Mouse (Mus musculus): ENCODE data around the gene Cldn10.
"Not testable (repeated sequence)": the region's sequence is repeated elsewhere in the genome, so short reads cannot be mapped to it uniquely, and the experiment has no call there.

Cldn10 gene

DNA sequence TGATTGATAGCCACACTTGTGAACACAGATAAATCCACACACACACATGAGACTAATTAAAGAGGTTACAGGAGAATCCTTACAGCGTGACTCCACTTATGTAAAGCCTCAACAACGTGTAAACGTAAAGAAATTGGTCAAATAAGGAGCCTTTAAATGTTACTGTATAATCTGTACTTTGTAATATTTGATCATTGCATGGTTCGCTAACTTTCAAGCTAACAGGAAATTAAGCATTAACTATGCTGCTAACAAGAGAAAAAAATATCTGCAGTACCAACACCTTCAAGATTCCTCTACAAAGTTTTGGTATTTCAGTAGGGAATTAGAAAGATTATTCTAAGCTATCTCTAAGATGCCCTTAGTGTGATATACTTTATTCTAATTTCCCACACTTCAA, at the start of gene Cldn10:
Gene Cldn10 (plus strand): TSS at position 288 of the 400 bp plus-strand sequence.
- no peak for DNase-seq (ENCODE audit: low read depth, low spot score)

DNA sequence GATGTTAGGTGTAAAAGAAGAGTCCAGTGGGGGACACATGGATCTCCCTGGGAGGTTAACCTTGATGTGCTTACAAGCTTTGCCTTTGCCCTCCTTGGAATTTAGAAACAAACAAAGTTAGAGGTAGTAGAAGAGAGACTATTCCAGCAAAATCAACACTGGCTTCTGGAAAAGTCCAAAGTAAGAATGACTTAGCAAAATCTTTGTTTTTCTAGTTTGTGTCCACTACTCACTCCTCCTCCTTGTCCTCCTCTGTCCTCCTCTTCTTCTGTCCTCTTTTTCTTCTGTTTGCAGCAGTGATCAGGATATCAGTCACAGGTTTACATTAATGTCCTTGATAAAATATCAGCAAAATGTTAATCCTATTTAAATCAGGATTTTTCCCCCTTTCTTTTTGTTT, 45.9 kb upstream of the Cldn10 start:
- no peak for DNase-seq (ENCODE audit: low read depth, low spot score)

DNA sequence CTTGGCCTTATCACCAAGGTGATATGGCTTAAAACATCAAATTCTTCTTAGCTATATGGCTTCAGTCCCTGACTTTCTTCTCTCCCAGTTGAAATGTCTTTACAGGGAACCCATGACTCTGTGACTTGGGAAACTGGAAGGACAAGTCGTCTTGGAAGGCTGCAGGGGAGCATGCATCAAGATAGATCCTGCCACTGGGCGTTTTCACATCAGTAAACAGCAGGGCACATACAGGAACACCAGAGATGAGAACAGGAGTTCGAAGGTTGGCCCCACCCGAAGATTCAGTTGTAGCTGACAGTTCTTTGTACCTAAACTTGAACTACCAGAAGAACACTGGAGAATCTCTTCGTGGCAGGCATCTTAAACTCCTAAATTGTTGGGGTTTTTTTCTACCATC, 44.8 kb upstream of the Cldn10 start:
- DNase-seq (ENCODE audit: low read depth, low spot score), result no peak

DNA sequence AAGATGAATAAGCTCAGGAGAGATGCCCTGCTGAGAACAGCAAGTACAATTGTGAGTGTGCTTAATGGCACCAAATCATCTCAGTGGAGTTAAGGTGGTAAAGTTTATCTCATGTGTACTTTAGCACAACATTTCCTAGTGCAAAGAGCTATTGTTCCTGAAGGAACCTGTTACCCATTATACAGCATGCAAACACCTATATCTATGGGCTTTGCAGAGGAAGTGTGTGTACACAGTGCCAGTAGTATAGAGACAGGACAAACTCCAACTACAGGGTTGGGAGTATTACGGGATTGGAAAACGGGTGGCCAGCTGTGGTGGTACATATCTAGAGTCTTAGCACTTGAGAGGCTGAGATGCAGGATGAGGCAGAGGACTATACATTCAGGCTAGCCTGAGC, 38.6 kb upstream of the Cldn10 start:
- DNase-seq (ENCODE audit: low read depth, low spot score), result no peak

DNA sequence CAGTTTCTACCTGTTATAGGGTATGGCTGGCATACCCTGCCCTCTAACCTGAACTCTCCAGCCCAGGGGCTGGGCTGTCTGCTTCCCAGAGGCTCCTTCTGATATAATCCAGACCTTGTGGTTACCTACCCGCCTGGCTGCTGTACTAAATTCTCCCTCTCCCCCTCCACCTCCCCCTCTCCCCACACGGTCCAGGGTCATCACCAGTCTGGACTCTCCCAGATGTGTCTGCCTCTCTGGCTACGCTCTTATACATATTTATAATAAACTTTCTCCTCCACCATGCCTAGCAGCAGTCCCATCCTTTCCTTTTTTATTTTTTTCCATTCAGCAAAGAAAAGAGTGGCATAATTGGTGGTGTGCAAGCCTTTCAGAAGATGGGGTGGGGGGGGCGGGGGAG, 38.0 kb upstream of the Cldn10 start:
- no peak for DNase-seq (ENCODE audit: low read depth, low spot score)

DNA sequence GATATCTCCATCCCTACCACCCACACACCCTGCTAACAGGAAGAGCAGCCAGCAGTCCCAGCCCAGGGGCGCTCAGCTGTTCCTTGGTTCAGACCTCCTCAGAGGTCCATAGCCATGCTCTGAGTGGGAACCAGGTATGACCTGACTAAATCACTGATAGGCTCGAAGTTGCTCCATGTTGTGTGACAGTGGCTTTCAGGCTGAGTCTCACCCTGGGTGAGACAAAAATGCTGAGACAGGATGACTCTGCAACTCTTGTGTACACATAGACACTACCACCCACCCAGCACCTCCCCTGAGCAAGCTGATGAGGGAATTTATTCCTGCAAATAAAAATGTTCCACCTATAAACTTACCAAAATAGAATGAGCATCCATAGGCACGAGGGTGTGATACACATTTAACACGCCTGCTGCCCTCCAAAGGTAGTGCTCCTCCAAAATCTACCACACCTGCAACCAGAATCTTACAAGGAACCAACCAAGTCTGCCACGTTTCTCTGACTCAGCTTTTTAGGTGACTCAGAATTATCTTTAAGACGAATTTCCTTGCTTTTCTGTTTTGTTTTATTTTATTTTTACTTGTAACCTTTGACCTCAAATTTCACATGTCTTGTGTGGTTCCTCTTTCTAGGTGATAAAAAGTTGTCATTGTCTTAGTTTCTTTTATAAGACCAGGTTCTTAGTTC, 37.1 kb upstream of the Cldn10 start:
- peak; percentile 68 for DNase-seq (ENCODE audit: low read depth, low spot score)

DNA sequence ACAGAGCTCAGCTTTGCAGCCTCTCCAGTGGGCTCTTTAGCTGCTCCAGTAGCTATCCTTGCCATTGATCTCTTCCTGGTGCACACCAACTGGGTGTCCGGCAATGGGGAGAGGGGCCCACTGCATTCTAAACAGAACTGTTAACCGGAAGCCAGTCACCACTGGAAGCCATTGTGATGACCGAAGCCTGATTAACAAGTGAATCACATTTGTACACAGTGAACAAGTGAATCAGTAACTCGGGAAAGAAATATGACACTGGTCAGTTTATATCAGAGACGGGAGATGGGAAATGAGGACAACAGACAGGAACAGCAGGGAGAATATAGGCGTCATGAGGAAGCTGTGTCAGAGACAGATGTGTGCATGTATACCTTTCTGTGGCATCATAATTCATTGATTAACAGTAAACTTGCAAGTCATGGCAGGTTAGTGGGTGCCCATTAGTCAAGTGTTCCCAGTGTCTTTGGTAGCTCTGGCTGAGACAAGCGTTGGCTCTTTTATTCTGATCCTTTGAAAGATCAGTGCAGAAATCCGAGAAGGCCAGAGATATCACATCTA, 36.4 kb upstream of the Cldn10 start:
- peak; percentile 75 for DNase-seq (ENCODE audit: low read depth, low spot score)

DNA sequence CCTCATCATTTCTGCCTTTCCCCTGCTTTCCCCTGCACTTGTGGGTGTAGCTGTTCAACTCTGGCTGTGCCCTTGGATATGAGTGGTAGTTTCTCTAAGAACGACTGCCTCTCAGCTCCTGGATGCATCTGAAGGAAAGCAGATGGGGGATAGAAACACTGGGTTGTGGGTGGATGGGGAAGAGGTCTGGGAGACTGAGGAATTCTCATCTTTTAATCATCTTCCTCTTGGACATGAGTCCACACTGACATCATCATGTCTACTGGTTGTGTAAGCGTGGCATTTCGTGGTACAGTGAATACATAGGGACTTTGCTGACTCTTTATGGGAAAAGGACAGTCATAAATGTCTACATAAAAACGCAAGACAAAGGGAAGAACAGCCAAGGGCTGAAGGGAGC, 31.7 kb upstream of the Cldn10 start:
- DNase-seq (ENCODE audit: low read depth, low spot score), result no peak

DNA sequence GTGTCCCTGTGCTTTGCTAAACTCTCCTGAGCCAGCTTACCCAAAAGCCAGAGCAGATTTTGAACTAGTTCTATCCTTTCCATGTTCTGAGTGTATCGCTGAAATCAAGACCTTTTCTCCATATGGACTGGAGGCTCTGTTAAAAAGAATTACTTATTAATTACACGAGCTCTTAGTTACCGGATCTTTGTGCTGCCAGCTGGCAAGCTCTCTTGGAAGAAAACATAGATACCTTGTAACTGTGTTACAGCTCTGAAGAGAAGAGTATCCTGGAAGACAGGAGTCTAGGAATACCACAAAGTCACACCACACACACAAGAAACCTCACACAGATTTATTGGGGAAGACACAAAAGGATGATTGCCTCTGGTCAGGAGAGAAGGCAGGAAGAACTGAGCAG, 31.1 kb upstream of the Cldn10 start:
- DNase-seq (ENCODE audit: low read depth, low spot score), result no peak

DNA sequence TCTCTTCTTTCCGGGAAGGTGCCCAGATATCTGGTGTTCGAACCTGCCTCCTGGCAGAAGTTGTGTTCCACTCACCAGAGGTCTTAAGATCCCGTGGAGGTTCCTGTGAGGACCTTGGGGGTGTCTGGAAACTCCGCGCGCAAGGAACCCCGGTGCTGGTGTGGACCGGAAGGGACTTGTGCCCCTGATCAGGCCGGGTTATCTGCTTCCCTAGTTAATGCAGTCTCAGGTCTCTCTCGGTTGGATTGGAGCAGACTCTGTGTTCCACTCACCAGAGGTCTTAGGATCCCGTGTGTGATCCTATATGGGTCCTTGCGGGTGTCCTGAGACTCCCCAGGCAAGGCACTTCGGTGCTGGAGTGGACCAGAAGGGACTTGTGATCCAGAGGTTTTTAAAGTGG, 24.3 kb upstream of the Cldn10 start:
- not testable (repeated sequence) for DNase-seq (ENCODE audit: low read depth, low spot score)

DNA sequence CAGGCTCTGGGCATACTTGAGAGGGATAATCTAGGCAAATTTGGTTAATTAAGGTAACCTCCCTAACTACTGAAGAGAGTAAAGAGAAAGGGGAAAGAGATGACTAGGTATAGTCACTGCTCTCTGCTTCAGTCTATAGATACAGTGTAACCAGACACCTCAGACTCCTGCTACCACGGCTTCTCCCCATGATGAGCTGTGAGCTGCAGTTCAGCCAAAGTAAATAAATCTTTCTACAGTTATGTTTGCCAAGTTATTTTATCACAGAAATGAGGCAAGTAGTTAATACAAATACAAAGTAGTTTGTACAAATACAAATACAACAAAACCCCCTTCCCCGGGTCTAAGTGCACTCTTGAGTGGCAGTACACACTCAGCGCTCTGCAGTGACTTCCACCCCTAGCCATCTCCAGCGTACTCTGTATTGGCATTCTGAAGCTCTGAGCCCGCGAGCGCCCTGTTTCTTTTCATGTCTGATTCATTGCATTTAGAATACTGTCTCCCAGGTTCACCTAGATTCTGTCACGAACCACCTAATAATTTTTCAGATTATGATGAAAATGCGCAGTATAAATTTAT, 23.7 kb upstream of the Cldn10 start:
- DNase-seq (ENCODE audit: low read depth, low spot score), result no peak

DNA sequence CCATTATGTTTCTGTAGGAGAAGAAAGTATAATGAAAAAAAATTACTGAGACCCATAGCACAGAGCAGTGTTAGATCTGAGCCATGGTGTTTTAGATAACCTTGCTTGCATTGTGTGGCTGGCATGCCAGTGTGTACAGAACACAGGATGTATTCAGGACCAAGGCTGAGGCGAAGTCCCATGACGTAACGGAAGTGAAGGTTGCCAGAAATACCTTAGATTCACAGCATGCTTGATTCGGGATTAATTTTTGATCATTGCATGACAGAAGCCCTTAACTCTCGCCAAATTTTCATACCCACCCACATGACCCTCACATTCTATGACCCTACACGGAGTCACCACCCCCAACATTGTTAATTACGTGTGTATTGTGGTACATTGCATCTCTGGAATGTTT, 22.4 kb upstream of the Cldn10 start:
- no peak for DNase-seq (ENCODE audit: low read depth, low spot score)

DNA sequence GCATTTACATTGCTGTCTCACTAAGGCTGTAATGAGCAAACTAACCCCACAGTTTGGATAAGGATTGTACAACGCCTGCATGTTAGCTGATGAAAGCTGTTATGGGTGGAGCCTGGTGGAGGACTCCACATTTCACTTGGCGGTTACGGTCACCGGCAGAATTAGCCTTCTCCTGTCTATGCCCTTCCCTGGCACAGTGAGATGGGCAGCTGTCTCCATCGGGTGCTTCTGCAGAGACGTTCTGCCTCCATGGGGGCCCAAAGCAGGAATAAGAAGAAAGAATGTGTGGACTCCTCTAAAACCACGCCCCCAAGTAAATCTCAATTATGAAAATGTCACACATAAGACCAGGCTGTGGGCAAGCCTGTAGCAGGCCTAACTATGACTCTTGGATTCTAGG, 21.8 kb upstream of the Cldn10 start:
- DNase-seq (ENCODE audit: low read depth, low spot score), result no peak

DNA sequence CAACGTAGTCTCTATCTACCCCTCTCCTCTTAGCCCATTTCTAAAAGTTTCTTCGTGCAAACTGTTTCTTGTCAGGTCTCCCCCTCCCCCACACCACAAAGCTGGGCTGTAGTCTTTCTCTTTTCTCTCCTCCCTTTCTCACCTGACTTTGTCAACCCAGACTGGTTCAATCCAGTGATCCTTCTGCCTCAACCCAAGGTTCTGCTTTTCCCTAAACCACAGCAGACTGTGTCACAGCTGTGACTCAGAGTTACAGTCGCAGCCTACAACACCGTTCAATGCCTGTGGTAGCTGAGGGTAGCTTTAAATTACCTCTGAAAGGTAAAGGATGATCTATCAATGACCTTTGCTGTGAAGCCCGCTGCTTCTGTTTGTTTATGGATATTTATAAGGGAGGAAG, 21.3 kb upstream of the Cldn10 start:
- DNase-seq (ENCODE audit: low read depth, low spot score), result peak; percentile 69

DNA sequence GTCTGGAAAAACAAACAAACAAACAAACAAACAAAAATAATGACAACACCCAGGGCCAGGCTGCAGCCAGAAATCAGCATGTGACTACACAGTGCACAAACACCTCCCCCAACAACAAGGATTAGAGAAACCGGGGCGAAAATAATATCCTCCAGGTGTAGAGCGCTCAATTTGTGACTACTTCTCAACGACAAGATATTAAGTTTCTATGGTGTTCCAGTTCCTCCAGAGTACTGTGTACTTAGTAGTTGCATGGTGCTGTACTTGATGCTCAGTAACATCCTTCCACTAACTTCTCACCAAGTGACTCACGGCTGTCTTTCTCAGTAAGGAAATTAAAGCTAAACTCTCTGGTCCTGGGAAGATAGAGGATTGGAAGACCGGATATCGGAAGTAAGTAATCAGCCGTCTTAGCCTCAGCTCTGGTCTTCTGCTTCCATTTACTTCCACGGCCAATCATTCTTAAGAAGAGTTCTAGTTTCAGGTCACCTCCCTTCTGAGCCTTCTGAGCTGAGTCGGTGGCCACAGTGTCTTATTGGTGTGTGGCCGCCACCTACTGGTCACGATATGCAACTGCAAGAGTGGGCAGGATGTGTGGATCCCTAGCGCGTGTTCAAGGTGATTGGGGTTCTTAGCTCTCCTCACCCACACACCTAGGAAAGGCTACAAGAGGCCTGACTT, 19.9 kb upstream of the Cldn10 start:
- DNase-seq (ENCODE audit: low read depth, low spot score), result peak; percentile 96

DNA sequence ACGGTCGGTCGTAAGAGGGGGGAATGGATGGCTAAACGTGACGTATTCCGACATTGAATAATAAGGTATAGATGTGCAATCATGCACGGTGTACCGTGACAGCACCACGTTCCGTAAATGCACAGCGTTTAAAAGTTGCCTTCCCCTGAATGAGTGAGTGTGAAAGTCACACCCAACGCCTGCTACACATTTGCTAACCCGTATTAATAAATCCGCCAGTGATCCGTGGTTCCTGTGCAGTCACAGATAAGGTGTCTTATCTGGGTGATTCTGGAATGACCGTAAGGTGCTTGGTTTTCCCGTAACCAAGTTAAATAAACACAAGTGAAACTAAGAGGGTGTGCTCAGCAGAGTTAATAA, 19.4 kb upstream of the Cldn10 start:
- DNase-seq (ENCODE audit: low read depth, low spot score), result no peak

DNA sequence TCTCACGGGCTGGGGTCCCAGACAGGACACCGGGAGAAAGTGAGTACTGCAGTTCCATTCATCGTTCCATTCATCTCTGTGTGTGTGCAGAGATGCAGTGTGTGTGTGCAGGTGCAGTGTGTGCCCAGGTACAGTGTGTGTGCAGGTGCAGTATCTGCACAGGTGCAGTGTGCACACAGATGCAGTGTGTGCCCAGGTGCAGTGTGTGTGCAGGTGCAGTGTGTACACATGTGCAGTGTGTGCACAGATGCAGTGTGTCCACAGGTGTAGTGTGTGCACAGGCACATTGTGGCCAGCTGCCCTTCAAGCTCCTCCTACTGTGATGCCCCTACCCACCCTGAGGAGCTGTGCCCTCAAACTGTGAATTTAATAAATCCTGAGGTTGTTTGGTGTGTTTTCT, 14.0 kb upstream of the Cldn10 start:
- DNase-seq (ENCODE audit: low read depth, low spot score), result no peak

DNA sequence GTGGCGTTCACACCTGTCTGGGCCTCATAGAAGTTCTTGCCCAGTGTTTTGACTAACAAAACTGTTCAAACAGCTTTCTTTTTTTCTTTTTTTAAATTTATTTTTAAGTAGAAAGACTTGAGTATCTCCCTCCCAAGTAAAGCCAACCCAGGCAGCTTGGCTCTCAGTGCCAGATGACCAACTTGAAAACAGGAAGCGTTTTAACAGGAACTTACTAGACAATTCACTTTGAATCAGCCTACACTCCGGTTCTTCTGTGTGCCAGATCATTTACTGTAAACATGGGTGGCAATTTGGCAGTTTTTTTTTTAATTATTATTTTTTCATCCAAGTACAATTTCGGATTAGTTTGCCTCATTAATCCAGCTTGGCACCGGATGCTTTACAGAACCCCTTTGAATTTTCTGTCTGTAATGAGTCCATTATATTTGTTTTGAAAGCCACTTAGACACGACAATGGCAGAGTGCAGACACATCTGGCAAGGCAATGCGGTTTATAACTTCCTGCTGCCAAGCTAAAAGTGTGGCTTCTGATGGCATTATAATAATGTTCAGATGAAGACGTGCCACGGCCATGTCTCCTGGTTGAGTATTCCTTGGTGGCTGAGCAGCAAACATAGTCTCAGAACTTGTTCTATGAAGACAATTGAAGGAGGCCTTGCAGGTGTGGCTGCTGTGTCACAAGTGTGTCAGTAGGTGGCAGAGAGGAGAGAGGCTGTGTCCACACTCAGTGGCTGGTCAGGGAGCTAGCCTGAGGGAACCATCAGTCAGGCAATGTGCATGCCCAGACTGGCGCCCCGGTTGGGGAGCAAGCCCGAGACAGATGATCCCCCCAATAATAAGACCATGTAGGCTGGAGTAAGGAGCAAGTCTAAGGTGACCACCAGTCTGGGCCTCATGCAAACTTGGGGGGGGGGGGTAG, 12.9 kb upstream of the Cldn10 start:
- DNase-seq (ENCODE audit: low read depth, low spot score), result peak; percentile 62

DNA sequence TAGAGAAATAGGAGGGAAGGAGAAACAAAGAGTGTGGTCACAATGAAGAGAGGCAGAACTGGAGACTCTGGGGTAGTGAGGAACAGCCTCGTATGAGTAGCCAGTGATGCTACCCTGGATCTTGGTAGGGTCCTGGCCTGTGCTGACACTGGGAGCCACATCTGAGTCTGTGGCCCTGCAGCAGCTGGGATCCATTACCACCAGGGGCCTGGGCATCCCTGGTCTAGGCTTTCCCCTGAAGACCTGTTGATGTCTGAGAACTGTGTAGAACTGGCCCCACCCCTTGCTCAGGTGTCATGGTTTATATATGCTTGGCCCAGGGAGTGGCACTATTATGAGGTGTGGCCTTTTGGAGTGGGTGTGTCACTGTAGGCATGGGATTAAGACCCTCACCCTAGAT, 12.2 kb upstream of the Cldn10 start:
- DNase-seq (ENCODE audit: low read depth, low spot score), result no peak

DNA sequence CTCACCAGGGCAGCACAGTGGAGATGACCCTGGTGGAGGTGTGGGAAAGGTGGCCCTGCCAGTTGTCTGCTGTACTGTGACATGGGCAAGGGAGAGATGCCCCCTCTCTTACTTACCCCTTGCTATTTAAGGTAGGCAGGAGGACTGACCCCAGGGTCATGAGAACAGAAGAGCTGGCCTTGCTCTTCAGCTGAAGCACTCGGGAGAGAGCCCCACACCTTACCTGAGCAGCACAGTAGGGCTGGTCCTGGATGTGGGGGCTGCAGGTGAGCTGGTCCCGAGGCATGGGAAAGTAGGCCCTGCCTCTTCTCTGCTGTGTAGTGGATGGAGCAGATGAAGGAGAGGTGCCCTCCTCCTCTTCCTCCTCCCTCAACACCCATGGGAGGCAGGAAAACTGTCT, 11.3 kb upstream of the Cldn10 start:
- no peak for DNase-seq (ENCODE audit: low read depth, low spot score)

DNA sequence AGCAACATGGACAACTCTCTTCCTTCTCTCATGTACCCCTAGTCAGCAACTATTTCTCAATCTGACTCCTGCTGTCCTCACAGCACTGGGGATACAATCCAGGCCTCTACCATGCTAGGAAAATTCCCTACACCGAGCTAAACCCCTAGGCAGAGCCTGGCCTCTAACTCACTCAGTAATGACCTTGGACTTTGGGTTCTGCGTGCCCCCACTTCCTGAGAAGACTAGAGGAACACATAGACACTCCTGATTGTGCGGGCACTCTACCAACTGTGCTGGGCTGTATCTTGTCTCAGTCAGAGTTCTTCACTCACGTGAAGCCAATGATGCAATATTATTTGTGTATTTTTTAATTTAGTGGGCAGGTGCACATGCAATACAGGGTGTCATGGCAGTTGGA, 10.2 kb upstream of the Cldn10 start:
- no peak for DNase-seq (ENCODE audit: low read depth, low spot score)

DNA sequence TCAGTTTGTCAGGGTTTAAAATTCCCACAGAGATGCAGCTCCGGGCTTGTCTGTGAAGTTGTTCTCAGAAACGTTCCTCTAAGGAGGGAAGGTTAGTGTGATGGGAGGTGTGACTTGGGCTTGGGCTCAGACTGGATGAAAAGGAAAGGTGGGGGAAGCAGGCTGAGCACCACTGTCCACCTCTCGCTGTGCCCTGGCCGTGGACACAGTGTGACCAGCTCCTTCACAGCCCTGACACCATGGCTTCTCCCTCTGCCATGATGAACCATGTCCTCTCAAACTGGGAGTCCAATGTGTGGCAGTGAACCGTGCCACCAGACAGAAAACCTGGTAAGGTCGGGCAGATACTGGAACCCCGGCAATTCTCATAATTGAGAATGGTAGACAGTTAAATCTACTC, 6.1 kb upstream of the Cldn10 start:
- DNase-seq (ENCODE audit: low read depth, low spot score), result no peak

Measured in ZHBTc4 (cell line).